Mouse (Mus musculus) thymus, postnatal 10 days (tissue): ENCODE measurements around the gene Gpn3.

ENCODE experiments used
- DNase-seq, 2 experiments: peaks; one replicate each; pipeline ENCODE4 v3.0.0; 2021; ENCODE audit warnings: low spot score in 2 of 2

The Gpn3 gene

DNA sequence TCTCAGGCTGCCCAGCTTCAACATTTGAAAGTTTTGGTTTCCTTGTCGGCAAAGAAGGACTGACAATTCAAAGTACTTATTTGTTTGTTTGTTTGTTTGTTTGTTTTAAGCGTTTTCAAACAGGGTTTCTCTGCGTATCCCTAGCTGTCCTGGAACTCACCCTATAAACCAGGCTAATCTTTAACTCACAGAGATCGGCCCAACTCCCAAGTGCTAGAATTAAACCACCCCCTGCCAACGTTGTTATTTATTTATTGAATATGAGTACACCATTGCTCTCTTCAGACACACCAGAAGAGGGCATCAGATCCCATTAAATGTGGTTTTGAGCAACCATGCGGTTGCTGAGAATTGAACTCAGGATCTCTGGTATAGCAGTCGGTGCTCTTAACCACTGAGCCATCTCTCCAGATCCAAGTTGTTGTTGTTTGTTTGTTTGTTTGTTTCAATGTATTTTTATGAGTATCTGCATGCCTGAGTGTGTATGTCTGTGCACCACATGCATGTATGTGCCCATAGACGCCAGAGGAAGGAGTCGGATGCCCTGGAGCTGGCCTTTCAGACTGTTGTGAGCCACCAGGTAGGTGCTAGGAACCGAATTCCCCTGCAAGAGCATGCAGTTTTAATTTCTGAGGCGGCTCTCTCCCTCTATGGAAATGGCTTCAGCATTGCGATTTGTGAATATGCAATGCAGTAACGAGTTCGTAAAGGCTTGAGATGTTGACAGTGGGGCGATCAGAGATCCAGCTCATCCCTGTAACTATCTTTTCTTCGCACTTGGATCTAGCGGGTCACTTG is 49.8 kb downstream of the Gpn3 start, which contains the start of gene Anapc7:
Gene Anapc7 (plus strand): TSS at position 423 of the 798 bp plus-strand sequence.
- no peak for DNase-seq

DNA sequence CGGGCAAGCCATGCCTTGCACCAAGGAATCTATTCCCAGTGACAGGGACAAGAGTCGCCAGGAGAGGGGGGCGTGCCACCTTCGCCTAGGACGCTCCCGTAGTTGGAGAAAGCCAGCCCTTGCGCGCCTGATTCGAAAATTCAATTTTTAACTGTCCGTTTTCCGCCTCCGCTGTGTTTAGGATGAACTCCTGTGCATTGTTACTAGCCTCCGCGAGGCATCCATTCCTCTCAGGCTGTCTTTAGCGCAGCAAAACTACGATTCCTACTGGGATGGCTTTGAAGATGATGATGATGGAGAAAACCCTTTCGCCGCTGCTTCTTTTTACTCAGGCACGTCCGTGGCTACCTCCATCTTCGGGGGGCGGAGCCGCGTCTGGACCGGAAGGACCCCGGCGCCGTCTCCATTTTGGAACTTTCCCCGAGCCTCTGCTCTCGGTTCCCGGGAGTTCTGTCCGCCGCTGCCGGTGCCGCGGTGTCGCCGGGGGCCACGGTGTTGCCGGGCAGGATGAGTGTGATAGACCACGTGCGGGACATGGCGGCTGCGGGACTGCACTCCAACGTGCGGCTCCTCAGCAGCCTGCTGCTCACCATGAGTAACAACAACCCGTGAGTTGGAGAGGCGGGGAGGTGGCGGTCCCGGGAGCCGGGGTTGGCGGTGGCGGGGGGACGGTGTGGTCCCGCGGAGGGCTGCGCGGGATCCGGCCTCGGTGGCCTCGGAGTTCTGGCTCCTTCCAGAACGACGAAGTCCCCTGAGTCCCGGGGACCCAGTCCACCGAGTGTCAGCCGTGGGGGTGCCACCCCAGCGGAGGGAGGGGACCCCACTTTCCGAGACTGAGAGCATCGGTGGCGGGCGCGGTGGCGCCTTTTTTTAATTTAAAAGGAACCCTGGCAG is 50.6 kb downstream of the Gpn3 start:
- peak; percentile 73 to 87 for DNase-seq

DNA sequence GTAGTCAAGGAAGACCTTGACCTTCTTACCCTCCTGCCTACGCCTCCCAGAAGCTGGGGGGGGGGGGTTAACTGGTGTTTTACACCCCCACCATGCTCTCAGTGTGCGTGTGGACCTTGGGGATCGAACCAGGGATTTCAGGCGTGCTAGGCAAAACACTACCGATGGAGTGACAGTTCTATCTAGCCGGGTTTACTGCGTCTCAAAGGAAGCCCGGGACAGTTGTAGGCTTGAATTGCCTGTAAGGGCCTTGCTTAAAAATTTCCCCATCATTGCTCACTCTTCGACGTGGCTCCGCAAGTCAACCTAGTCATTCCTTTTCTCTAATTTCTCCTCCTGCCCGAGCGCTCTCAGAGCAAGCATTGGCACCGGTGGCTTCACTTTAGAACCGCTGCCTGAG is 51.4 kb downstream of the Gpn3 start:
- no peak for DNase-seq

- DNase-seq: no peak
Measured at GRCm38 (mm10) chr5:122425550-122425949, 53.9 kb downstream of the Gpn3 start.

- no peak for DNase-seq
Measured at GRCm38 (mm10) chr5:122430036-122430775, 58.5 kb downstream of the Gpn3 start.

GRCm38 (mm10) chr5:122431221-122431620 is 59.5 kb downstream of the Gpn3 start:
- no peak for DNase-seq
